Mouse (Mus musculus) midbrain, embryonic 13.5 days (tissue): ENCODE data around the gene Spata18. TPM values are rescaled to one million over a fixed set of nuclear protein-coding genes. Genes with fewer than 3 reads are reported as not detected.

Experiments used
- ATAC-seq: fragments of 200-750 bp; cut with Nextera tagmentation; 2 replicates; pipeline ENCODE4 v1.8.0; 2017; ENCODE audit warnings: mild to moderate bottlenecking, moderate TSS enrichment, moderate library complexity
- H3K27ac ChIP-seq: fragments of 300-500 bp; sonication (generic); 2 replicates; pipeline ENCODE4 v1.5.1; 2015; ENCODE audit warnings: inconsistent platforms, mild to moderate bottlenecking, moderate library complexity
- H3K27me3 ChIP-seq: fragments of 300-500 bp; sonication (generic); 2 replicates; pipeline ENCODE4 v1.6.1; 2015; ENCODE audit warnings: mild to moderate bottlenecking, inconsistent platforms
- H3K36me3 ChIP-seq: fragments of 300-500 bp; sonication (generic); 2 replicates; pipeline ENCODE4 v1.6.1; 2015; ENCODE audit warnings: mild to moderate bottlenecking, inconsistent platforms
- H3K4me1 ChIP-seq: fragments of 300-500 bp; sonication (generic); replicated peaks from 2 replicates; pipeline ENCODE4 v1.6.1; 2015; ENCODE audit warnings: inconsistent platforms
- H3K4me2 ChIP-seq: fragments of 300-500 bp; sonication (generic); replicated peaks from 2 replicates; pipeline ENCODE4 v1.6.1; 2015; ENCODE audit warnings: moderate library complexity, mild to moderate bottlenecking, inconsistent platforms
- H3K4me3 ChIP-seq: fragments of 300-500 bp; sonication (generic); replicated peaks from 2 replicates; pipeline ENCODE4 v1.5.1; 2015; ENCODE audit warnings: mild to moderate bottlenecking, inconsistent platforms
- H3K9ac ChIP-seq: fragments of 300-500 bp; sonication (generic); replicated peaks from 2 replicates; pipeline ENCODE4 v1.6.1; 2015; ENCODE audit warnings: mild to moderate bottlenecking, inconsistent platforms
- H3K9me3 ChIP-seq: fragments of 300-500 bp; sonication (generic); 2 replicates; pipeline ENCODE4 v1.6.1; 2016; ENCODE audit warnings: mild to moderate bottlenecking, inconsistent platforms
- WGBS: fragments of 180-500 bp; shearing (Covaris S2); methylation state at CpG from one replicate; pipeline ENCODE4 v1.1.7; 2015; 5-methylcytosine and 5-hydroxymethylcytosine counted together
- polyA plus RNA-seq: library from polyadenylated mRNA; unstranded; fragments of >200 nt; fragmentation: Nextera tagmentation; extraction: Ambion mirVana; gene quantifications from 2 replicates; pipeline ENCODE4 v1.2.1, GENCODE M21; 2015

Gene Spata18
- polyA plus RNA-seq, 1 experiment from 2014 or later, result 0.22 TPM

DNA sequence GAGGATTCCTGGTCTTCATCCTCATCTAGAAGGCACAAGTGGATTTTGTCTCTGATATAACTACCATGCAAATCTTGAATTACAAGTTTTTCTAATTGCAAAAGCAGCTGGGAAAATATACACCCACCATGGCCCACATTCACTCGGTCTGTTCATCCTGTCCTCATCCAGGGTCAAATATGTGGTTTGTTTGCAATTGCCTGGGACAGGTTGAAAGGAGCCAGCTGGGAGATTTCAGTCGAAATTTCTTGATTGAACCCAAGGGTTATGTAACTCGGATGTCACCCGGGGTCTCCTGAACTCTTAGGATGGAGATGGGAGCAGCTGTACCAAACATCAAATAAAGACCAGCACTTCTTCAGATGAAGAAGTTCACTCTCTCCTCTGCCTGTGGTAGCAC is 46.5 kb downstream of the Spata18 start:
- H3K9me3 ChIP-seq, result no peaks in the 10 kb centered on the region
- H3K27ac ChIP-seq, result no peak overlapping the region
- ATAC-seq, result no peak
- H3K4me1 ChIP-seq, result no peaks in the 10 kb centered on the region
- no peak overlapping the region for H3K9ac ChIP-seq
- no peaks in the 10 kb centered on the region for H3K36me3 ChIP-seq
- H3K27me3 ChIP-seq, result no peaks in the 10 kb centered on the region
- H3K4me3 ChIP-seq, result no peak overlapping the region
- no peak overlapping the region for H3K4me2 ChIP-seq
- WGBS, result 90% methylated on average over 4 of the region's 4 CpGs

- Histone ChIP-seq H3K4me3 (no peak overlapping the region), H3K36me3 (no peaks in the 10 kb centered on the region), H3K4me1 (no peaks in the 10 kb centered on the region), H3K4me2 (no peak overlapping the region), H3K9me3 (no peaks in the 10 kb centered on the region), H3K9ac (no peak overlapping the region), H3K27me3 (no peaks in the 10 kb centered on the region), H3K27ac (no peak overlapping the region)
- 78% methylated on average over 17 of the region's 17 CpGs for WGBS
- ATAC-seq, result no peak
These were observed 50.1 kb downstream of the Spata18 start for GRCm38 (mm10) chr5:73701063-73701890.

GRCm38 (mm10) chr5:73701946-73702710 is 50.9 kb downstream of the Spata18 start:
- no peak overlapping the region for H3K4me3 ChIP-seq
- no peak overlapping the region for H3K4me2 ChIP-seq
- no peaks in the 10 kb centered on the region for H3K9me3 ChIP-seq
- no peak overlapping the region for H3K9ac ChIP-seq
- H3K4me1 ChIP-seq, result no peaks in the 10 kb centered on the region
- 90% methylated on average over 12 of the region's 12 CpGs for WGBS
- H3K36me3 ChIP-seq, result no peaks in the 10 kb centered on the region
- no peaks in the 10 kb centered on the region for H3K27me3 ChIP-seq
- no peak overlapping the region for H3K27ac ChIP-seq
- ATAC-seq, result no peak

DNA sequence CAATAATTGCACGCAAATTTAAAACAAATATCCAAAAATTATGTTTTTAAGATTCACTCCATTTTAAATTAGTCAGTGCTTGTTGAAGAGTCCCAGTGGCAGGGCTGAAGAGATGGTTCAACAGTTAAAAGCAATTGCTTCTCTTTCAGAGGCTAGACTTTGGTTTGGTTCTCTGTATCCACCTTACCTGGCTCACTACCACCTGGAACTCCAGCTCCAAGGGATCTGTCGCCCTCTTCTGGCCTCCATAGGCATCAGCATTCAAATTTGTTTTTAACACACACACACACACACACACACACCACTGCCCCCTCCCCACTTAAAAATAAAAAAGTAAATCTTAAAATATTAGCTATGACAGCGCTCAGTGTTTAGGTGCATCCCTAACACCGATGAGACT is 51.9 kb downstream of the Spata18 start:
- 92% methylated on average over 4 of the region's 4 CpGs for WGBS
- H3K4me3 ChIP-seq, result no peak overlapping the region
- H3K27me3 ChIP-seq, result no peaks in the 10 kb centered on the region
- H3K4me2 ChIP-seq, result no peak overlapping the region
- no peak for ATAC-seq
- no peaks in the 10 kb centered on the region for H3K36me3 ChIP-seq
- no peak overlapping the region for H3K27ac ChIP-seq
- H3K9me3 ChIP-seq, result no peaks in the 10 kb centered on the region
- H3K9ac ChIP-seq, result no peak overlapping the region
- H3K4me1 ChIP-seq, result no peaks in the 10 kb centered on the region

- no peak overlapping the region for H3K9ac ChIP-seq
- WGBS, result 36% methylated on average over 14 of the region's 14 CpGs
- no peaks in the 10 kb centered on the region for H3K9me3 ChIP-seq
- no peak overlapping the region for H3K4me3 ChIP-seq
- H3K36me3 ChIP-seq, result no peaks in the 10 kb centered on the region
- no peaks in the 10 kb centered on the region for H3K4me1 ChIP-seq
- H3K27ac ChIP-seq, result no peak overlapping the region
- H3K27me3 ChIP-seq, result no peaks in the 10 kb centered on the region
- no peak overlapping the region for H3K4me2 ChIP-seq
- no peak for ATAC-seq
These were observed 53.1 kb downstream of the Spata18 start for GRCm38 (mm10) chr5:73704263-73704662.

DNA sequence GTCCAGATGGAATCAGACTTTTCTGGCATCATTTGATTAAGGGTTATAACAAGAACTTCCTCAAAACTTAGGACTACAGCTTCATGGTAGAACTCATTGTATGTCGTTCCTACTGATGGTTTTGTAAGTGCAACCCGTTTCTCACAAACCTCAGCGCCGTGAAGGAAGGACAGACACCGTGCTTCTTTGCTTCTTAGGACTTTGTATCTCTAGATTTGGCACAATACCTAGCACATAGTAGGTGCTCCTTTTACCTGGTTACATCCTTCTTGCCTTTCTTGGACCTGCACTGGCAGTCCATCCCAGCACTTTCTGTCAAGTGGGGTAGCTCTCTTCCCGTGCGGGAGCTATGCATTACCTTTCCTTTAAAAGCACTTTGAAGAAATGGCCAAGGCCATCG is 53.6 kb downstream of the Spata18 start:
- H3K4me2 ChIP-seq, result no peak overlapping the region
- no peak overlapping the region for H3K4me3 ChIP-seq
- ATAC-seq, result no peak
- WGBS, result 93% methylated on average over 8 of the region's 8 CpGs
- no peak overlapping the region for H3K9ac ChIP-seq
- H3K27me3 ChIP-seq, result no peaks in the 10 kb centered on the region
- H3K27ac ChIP-seq, result no peak overlapping the region
- no peaks in the 10 kb centered on the region for H3K4me1 ChIP-seq
- H3K36me3 ChIP-seq, result no peaks in the 10 kb centered on the region
- no peaks in the 10 kb centered on the region for H3K9me3 ChIP-seq

GRCm38 (mm10) chr5:73705290-73705689 is 54.1 kb downstream of the Spata18 start:
- no peaks in the 10 kb centered on the region for H3K27me3 ChIP-seq
- no peak for ATAC-seq
- H3K36me3 ChIP-seq, result no peaks in the 10 kb centered on the region
- H3K4me1 ChIP-seq, result no peaks in the 10 kb centered on the region
- WGBS, result 98% methylated on average over 5 of the region's 5 CpGs
- H3K4me3 ChIP-seq, result no peak overlapping the region
- H3K9me3 ChIP-seq, result no peaks in the 10 kb centered on the region
- H3K4me2 ChIP-seq, result no peak overlapping the region
- no peak overlapping the region for H3K27ac ChIP-seq
- H3K9ac ChIP-seq, result no peak overlapping the region

DNA sequence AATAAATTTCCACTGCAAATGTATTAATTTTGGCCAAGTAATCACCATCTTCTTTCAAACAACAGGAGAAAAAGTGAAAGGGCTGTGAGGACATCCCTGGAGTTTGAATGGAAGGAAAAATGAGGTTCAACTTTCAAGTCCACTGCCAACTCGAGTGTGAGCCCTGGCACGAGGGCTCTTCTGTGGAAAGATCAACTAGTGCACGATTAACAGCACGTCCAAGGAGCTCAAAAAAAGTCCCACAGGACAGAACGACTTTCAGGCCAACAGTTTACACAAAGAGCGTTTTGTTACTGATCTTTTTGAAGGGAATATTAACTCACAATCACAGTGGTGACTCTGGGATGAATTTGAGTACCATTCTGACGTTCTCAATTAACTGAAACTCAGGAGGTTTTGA is 61.7 kb downstream of the Spata18 start:
- no peak overlapping the region for H3K4me3 ChIP-seq
- H3K4me1 ChIP-seq, result no peaks in the 10 kb centered on the region
- H3K27ac ChIP-seq, result no peak overlapping the region
- no peak for ATAC-seq
- no peak overlapping the region for H3K9ac ChIP-seq
- whole genome bisulfite sequencing, result 79% methylated on average over 7 of the region's 7 CpGs
- H3K36me3 ChIP-seq, result no peaks in the 10 kb centered on the region
- H3K4me2 ChIP-seq, result no peak overlapping the region
- H3K9me3 ChIP-seq, result no peaks in the 10 kb centered on the region
- H3K27me3 ChIP-seq, result no peaks in the 10 kb centered on the region

DNA sequence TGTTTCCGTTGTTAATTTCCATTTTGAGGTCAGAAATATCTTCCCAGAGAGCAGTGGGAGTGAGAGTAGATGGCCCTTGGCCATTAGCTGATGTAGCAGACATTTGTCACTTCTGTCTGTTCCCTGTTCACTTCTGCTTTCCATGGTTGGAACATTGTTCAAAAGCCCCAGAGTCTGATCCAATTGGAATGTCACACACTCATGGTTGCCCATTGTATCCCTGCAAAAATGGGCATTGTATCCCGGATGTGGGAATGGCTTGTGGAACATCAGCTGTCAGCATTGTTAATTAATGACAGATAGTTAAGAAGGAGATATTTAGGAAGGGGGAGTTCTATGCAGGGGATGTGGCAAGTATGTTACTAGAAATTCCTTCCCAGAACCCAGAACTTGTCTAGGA is 65.8 kb downstream of the Spata18 start:
- Histone ChIP-seq H3K9me3 (no peaks in the 10 kb centered on the region), H3K27ac (no peak overlapping the region), H3K27me3 (no peaks in the 10 kb centered on the region), H3K36me3 (no peaks in the 10 kb centered on the region), H3K9ac (no peak overlapping the region), H3K4me3 (no peak overlapping the region), H3K4me2 (no peak overlapping the region), H3K4me1 (no peaks in the 10 kb centered on the region)
- whole genome bisulfite sequencing, result 62% methylated on average over 2 of the region's 2 CpGs
- no peak for ATAC-seq

DNA sequence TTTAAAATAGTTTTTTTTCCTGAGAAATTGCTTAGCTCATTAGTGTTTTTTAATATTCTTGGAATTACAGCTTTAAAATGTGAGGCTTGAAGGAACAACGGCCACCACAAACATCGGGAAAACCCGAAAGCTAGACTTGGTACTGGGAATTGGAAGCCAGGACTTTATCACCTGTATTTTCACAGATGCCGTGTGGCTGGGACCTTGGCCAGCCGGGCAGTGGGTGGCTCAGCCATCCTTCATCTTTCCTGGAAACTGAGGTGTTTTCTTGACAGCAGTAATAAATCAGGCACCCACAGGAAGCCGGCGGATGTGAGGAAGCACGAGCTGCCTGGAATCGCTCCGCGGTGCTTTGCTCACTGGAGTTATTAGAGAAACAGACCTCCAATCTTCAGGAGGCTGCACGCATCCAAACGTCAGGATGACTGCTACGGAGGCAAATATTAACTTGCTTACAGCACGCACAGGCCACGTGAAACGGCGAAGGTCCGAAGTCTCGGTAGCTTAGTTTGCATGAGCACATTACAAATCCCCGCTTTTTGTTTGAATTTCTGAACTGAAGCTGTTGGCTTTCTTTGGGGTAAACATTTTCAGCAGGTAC is 70.6 kb downstream of the Spata18 start:
- no peak for ATAC-seq

DNA sequence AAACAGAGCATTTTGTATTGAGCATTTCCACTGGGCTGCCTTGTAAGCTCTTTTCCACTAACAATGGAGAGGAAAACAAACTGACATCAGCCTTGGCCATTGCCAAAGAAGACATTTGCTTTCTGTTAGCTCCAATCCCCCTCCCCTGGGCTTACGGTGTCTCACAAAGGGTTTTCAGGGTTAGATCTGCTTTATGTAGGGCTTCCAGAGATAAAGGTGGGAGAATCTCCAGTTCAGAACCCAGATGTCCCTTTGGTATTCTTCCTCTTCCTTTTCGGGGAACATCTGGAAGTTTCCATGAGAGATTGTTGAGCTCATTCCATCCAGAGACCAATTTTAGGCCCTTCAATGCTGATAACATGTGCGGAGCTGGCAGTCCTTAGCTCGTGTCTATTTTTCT is 74.8 kb downstream of the Spata18 start:
- Histone ChIP-seq H3K27me3 (no peaks in the 10 kb centered on the region), H3K9ac (no peak overlapping the region), H3K9me3 (no peaks in the 10 kb centered on the region), H3K4me1 (no peaks in the 10 kb centered on the region), H3K4me2 (no peak overlapping the region), H3K27ac (no peak overlapping the region), H3K36me3 (no peaks in the 10 kb centered on the region), H3K4me3 (no peak overlapping the region)
- WGBS, result 92% methylated on average over 4 of the region's 4 CpGs
- ATAC-seq, result no peak

More for the DNA sequence above, 70.6 kb downstream of the Spata18 start:
- H3K36me3 ChIP-seq, result no peaks in the 10 kb centered on the region
- no peak overlapping the region for H3K27ac ChIP-seq
- no peak overlapping the region for H3K9ac ChIP-seq
- no peaks in the 10 kb centered on the region for H3K9me3 ChIP-seq
- no peaks in the 10 kb centered on the region for H3K27me3 ChIP-seq
- H3K4me2 ChIP-seq, result no peak overlapping the region
- H3K4me1 ChIP-seq, result no peaks in the 10 kb centered on the region
- 94% methylated on average over 21 of the region's 21 CpGs for WGBS
- H3K4me3 ChIP-seq, result no peak overlapping the region

DNA sequence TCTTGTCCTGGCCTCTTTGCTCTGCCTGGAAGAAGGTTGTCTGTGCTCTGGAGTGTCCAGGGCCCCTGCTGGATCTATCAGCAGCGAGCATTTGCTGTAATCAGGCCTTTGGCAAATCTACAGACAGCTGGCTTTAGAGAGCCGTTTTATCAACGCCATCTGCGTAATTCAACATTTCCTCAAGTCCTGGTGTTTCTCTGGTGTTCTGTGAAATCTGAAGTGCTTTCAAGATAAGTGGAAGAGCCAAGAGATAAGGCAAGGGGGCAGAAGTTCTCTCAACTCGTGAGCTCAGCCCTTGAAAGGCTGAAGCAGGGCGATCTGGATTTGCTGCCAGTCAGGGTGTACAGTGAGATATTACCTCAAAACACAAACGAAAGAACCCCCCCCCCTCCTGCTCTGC is 77.5 kb downstream of the Spata18 start:
- H3K4me1 ChIP-seq, result no peaks in the 10 kb centered on the region
- no peaks in the 10 kb centered on the region for H3K36me3 ChIP-seq
- no peak overlapping the region for H3K27ac ChIP-seq
- no peaks in the 10 kb centered on the region for H3K27me3 ChIP-seq
- H3K9me3 ChIP-seq, result no peaks in the 10 kb centered on the region
- ATAC-seq, result no peak
- H3K4me2 ChIP-seq, result no peak overlapping the region
- H3K9ac ChIP-seq, result no peak overlapping the region
- WGBS, result 93% methylated on average over 7 of the region's 7 CpGs
- no peak overlapping the region for H3K4me3 ChIP-seq
